Mouse (Mus musculus): ENCODE data around the gene Gria1. TPM values are rescaled to one million over a fixed set of nuclear protein-coding genes. Genes with fewer than 3 reads are reported as not detected.

The Gria1 gene
- polyA plus RNA-seq, 1 experiment from 2014 or later, result 2.5 TPM

GRCm38 (mm10) chr11:57324099-57324498 lies 312.9 kb downstream of the Gria1 start:
- no peaks in the 10 kb centered on the region for H3K4me1 ChIP-seq (ENCODE audit: control insufficient read depth, insufficient read depth, low read length)
- H3K4me3 ChIP-seq (ENCODE audit: low read depth, low read length), result no peak overlapping the region
- no peak overlapping the region for H3K4me2 ChIP-seq (ENCODE audit: low read depth, low read length)
- DNase-seq (ENCODE audit: low spot score) (no peak), ATAC-seq (ENCODE audit: low read depth) (no peak)
- H3K27me3 ChIP-seq (replicated peaks; ENCODE audit: control insufficient read depth, insufficient read depth, low read length), result no peaks in the 10 kb centered on the region
- WGBS, result 75% methylated on average over 4 of the region's 4 CpGs
- no peaks in the 10 kb centered on the region for H3K36me3 ChIP-seq (ENCODE audit: control insufficient read depth, insufficient read depth, low read length)
- H3K9me3 ChIP-seq (ENCODE audit: control insufficient read depth, low read length), result no peaks in the 10 kb centered on the region
- H3K27ac ChIP-seq (replicated peaks; ENCODE audit: low read depth, low read length), result no peak overlapping the region
- no peak overlapping the region for H3K9ac ChIP-seq (ENCODE audit: low read depth, low read length)

Data from embryonic facial prominence, embryonic 14.5 days (tissue).